Mouse (Mus musculus): ENCODE data around the gene Pcnt.

Pcnt gene

DNA sequence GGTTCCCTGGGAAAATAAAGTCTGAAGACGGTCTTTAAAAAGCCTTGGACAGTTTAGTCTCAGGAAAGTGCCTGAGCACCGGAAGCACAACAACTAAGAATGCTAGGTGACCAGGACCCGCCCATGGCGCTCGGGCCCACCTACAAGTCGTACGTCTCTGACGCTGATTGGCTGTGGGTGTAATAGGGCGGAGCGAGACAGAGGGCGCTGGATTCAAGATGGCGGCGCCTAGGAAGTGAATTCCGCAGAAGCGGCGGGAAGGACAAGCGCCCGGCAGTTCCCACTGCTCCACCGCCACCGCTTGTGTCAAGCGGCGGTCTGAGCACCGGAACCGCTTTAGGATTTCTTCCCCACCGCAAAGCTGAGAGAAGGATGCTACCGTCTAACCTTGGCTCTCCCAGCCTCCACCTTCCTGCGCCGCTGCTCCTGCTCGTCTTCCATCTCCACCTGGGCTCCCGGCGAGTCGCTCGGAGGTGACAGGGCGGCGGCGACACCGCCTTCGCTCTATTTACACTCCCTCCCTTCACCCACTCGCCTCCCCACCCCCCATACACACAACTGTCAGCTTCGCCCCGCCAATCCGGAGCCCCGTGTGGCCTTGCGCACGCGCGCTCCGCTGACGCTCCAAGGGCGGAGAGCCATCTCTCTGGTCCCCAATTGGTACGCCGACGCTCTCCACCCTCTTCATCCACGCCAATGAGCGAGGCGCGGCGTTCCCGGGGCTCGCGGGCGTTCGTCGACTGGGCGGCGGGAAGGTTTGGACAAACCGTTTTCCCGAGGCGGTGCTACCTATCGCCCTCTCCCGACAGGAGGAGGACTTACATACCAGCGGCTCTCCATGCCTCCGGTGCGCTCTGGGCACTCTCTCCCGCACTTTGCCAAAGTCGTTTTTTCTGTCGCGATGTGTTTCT, at the start of gene Pcnt:
Pcnt (minus strand) TSS at position 609 of the 911 bp plus-strand sequence.
- DNase-seq = peak; percentile 98

DNA sequence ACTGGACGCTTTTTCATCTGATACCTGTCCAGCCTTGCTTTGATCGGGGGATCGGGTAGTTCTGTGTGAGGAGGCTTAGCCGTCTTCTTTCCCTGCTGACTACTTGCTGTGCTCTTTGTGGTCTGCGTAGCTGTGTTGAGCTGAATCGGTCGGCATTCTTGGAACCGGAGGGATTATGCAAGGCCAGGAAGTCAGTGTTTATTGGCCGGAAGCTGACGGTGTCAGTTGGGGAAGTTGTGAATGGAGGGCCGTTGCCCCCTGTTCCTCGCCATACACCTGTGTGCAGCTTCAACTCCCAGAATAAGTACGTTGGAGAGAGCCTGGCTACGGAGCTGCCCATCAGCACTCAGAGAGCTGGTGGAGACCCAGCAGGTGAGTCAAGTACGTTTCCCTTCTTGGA, 46.6 kb upstream of the Pcnt start:
- no peak for DNase-seq

DNA sequence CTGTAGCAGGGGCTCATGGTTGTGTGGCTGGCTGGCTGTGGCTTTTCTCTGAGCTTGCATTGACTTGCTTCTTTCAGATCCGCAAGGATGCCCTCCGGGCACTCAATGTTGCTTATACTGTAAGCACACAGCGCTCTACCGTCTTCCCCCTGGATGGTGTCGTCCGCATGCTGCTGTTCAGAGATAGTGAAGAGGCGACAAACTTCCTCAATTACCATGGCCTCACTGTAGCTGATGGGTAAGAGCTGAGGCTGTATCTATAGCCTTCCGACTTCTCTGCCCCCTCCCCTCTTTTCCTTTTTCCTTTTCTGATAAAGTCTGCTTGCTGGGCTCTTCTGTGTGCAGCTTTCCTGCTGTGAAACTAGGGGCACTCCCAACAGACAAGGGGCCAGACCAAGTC, 45.7 kb upstream of the Pcnt start:
- no peak for DNase-seq

DNA sequence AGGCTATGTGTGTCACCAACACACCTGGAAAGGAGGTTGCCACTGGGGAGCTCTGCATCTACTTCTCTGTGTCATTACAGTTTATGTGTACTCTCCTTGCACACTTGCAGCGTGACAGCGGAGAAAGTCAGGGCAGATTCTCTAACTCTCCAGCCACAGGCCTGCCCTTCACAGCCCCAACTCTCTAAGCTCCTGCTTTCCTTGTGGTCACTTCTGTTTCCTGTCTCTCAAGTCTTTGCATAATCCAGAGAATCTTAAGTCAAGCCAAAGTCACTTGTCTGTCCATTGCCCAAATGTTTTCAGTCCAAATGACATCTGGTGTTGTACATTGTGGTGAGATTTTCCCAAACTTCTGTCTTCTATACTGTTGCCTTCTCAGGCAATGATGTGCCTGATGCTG, 43.7 kb upstream of the Pcnt start:
- DNase-seq = no peak

DNA sequence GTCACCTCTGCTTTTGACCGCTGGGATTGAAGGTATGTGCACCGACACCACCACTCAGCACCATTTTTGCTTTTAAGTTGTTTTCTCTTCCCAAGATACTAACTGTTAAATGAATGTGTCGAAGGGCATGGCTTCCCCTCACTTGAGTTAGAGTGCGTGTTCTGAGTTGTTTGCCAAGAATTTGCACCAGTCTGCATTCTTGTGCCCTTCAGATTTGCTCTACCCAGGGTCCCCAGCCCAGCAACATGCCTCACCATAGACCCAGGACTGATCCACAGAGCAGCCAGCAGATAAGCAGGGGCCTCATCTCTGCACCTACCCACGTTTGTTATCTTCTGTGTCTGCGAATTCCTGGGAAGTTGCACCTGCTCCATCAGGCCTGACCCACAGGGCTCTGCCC, 38.9 kb upstream of the Pcnt start:
- no peak for DNase-seq

DNA sequence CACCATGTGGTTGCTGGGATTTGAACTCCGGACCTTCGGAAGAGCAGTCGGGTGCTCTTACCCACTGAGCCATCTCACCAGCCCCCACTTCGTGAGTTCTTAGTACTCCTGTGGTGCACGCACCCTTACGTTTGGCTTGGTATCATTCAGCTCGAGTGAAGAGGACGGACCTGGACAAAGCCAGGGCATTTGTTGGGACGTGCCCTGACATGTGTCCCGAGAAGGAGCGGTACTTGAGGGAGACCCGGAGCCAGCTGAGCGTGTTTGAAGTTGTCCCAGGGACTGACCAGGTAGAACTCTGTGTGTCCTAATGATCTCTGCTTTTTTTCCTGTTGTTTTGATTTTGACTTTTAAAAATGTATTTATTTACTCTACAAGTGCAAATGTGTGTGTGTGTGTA, 38.3 kb upstream of the Pcnt start:
- no peak for DNase-seq

DNA sequence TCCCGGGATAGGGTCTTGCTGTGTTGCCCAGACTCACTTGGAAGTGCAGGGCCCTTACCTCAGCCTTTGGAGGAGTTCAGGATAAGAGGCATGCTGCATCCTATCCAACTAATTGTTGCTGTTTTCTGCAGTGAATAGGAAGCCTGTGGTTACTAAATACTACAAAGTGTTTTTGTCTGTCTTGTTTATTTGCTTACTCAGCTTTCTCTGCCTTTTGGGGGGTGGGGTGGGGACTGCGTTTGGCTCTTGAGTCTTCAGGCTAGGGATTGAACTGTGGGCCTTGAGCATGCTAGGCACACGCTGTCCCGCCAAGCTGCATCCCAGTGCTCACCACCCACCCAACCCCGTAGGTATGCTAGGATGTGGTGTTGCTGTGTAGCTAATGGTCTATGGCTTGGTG, 31.2 kb upstream of the Pcnt start:
- no peak for DNase-seq

DNA sequence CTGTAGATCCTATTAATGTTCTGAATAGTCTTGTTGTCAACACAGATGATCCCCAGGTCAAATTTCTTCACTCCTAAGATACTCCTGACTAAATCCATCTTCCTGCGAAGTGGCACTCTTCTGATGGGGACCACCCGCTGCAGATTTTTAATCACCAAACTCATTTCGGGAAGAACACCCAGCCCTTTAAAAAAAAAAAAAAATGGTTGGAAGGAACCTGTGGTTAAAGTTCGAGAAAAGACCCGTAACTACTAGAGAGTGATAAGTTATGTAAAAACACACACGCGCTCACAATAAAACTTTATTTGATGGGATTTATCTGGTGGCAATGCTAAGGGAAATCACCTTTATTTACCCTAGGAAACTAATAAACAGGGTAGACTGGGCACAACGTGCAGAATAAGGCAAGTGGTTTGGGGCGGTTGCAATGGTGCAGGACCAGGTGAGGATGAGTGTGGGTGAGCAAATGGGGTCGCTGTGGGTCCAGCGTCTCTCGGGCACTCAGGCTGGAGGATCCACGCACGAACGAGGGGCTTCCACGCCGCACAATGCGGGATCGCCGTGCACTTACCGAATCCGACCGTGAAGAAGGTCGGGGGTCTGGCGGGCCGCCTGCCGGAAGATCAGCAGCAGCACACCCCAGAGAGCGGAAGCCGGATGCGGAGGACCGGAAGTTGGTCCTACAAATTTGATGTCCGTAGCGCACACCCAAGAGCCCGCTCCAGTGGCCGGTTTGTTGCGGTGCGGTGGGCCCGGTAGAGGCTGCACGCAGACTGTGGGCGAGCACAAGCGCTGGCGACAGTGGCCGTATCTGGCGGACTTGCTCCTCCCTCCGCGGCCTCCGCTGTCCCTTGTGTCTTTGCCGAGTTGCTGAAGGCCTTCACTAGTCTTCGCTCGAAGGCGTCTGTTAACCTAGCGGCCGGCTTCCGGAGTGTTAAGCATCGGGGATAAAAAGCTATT, 25.9 kb upstream of the Pcnt start, which contains the start of the genes Mcm3ap and Ybey:
Mcm3ap (plus strand) TSS at position 725 of the 960 bp plus-strand sequence.
Ybey (minus strand) TSS at position 912 of the 960 bp plus-strand sequence.
- DNase-seq = peak; percentile 86

DNA sequence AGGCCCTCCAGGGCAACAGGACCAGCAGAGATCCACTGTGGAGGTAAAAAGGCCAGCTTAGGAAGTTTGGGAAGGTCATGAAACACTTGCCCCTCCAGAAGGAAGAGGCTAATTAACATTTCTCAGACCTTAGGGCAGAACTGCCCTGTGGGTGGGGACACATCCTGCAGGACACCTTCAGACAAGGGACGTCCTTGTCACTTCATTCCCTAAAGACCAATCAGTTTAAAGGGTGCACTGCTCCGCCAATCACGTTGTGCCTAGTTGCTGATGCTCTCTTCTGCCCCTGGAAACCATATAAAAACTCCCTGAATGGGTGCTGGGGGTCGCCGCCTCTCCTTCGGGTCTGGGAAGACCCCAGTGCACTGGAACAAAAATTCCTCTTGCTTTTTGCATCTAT, 20.1 kb upstream of the Pcnt start:
- DNase-seq = no peak

DNA sequence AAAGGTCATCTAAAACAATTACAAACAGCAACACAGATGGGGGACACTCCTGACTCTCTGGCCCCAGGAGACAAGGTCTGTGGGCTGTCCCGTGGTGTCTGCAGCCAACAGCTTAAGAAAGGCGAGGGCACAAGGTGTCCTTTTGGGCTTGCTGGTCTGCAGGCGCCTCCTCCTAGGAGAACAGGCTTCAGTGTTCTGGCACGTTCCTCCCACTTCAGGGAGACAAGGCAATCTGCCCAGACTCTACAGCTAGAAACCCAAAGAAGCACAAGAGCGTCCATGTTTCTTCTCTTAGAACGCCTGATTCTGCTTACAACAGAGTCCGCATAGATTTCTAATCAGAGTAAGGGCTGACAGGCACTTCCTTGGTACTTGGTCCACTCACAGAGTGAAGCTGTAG, 19.7 kb upstream of the Pcnt start:
- DNase-seq = no peak

DNA sequence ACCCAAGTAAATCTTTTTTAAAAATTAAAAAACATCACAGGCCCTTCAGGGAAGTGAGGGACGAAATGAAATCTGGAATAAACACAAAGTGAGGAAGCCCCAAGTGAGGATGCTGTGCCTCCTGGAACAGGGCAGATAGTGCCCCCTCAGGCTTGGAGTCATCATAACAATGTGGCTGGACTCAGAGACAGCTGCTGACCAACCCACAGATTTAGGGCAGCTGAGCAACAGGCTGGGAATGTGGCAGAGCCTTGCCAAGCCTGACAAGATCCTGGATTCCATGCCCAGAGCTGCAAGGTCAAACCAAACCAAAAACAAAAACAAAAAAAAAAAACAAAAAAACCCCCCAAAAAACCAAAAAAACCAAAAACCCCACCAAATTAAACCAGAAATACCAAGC, 18.7 kb upstream of the Pcnt start:
- DNase-seq = no peak

DNA sequence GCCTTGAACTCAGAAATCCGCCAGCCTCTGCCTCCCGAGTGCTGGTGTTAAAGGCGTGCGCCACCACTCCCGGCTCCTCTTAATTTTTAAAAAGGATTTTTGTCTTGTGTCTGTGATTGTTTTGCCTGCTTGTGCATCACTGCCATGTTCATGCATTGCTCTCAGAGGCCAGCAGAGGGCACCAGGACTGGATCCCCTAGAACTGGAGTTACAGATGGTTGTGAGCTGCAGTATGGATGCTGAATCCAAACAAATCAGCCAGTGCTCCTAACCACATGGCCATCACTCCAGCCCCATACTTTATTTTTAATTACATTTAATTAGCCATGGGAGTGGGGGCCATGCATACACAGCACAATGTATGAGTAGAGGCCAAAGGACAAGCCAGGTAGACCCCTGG, 12.7 kb upstream of the Pcnt start:
- DNase-seq = no peak

DNA sequence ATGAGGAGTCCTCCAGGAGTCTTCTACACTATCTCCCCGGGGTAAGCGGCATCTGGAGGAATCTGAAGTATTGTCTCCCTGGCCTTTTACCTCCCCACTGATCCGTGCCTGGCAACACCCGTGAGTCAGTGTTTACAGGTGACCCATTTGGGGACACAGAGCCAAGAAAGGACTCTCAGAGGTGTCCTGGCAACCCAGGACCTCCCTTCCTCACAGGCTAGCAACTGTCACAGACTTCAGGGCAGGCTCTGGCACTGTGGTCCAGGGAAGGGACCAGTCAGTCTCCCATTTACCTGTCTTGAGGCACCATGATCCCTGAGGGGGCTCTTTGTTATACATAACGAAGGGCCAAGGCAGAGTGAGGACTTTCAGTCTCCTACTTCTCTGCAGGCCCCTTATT, 6.3 kb upstream of the Pcnt start, which contains the start of gene 2610028H24Rik:
2610028H24Rik (plus strand) TSS at position 231 of the 400 bp plus-strand sequence.
- DNase-seq = no peak

DNA sequence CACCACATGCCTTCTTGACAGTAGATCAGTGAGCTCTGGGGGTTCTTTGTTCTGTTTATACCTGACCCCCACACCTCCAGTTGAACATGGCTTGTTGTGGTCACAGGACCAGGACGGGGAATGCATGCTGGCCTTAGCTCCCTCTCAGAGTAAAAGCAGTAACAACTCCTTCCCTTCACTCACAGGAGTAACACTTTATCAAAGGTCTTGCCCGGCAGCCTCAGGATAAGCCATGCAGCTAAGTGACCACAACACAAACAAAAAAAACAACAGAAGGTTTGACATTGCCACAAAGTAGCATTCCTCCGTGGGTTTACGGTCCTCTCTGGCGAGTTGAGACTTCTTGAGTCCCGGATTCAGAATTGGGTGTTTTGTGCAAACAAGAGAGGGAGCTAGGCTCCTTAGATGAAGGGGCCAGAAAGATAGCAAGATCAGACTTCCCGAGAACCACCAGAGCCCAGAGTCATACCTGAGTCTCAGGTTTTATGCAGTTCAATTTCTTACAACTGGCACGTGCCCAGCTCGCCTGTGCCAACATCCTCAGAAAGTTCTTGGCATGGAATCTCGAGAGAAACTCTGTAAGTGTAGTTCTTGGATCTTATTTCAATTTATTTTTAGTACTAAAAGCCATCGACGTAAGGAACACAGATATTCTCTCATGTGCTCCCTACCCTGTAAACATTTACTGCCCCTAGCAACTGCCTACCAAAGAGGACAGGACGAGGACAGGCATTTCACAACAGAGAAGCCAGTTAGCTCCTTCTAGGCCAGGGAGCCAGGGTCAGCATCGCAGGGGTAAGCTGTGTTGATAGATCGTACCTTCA, 5.0 kb upstream of the Pcnt start:
- DNase-seq = no peak

DNA sequence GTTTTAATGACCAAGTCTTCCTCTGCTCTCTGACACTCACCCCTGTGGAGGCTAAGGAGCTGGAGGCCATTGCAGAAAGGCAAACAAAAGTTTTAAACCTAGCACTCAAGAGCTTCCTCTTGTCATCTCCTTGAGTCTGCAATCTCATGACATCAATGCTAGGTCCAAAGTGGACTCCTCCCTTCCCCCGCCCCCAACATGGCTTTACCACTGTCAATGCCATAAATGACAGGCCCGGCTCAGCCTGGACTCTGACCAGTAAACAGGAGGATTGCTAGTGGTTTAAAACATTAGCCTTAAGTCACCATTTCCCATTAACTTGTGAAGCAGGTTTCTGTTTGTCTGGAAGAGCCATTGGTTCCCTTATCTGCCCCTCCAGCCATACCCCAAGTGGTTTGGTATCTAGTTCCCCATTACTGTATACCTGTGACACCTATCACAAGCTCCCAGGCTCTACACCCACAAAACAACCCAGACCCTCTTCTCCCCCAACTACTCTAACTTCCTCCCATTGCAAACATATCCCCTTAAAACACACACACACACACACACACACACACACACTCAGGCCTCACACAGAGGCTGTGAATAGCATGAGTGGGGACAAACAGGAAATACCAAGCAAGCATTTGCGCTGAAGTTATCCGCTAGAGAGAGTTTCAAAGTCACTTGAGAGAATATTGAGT, 3.6 kb upstream of the Pcnt start:
- DNase-seq = no peak

DNA sequence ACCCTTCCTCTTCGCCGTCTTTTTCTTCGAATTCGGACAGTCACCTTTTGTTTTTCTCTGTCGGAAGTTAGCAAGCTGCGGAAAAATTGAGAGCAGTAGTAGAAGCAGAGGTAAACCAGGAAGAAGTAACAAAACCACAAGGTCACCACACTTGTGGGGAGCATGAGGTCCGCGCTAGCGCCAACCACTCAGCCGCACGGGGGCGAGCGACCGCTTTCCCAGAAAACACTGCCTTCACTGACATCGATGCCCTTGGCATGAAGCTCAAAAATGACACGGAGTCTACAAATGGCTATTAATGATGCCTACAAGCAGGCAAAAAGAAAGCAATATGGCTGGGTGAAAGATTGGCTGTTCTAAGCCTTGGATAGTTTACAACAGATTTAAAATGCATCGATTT, 2.3 kb downstream of the Pcnt start, which contains the start of gene AC141477.1:
AC141477.1 (minus strand) TSS at position 164 of the 400 bp plus-strand sequence.
- DNase-seq = no peak

DNA sequence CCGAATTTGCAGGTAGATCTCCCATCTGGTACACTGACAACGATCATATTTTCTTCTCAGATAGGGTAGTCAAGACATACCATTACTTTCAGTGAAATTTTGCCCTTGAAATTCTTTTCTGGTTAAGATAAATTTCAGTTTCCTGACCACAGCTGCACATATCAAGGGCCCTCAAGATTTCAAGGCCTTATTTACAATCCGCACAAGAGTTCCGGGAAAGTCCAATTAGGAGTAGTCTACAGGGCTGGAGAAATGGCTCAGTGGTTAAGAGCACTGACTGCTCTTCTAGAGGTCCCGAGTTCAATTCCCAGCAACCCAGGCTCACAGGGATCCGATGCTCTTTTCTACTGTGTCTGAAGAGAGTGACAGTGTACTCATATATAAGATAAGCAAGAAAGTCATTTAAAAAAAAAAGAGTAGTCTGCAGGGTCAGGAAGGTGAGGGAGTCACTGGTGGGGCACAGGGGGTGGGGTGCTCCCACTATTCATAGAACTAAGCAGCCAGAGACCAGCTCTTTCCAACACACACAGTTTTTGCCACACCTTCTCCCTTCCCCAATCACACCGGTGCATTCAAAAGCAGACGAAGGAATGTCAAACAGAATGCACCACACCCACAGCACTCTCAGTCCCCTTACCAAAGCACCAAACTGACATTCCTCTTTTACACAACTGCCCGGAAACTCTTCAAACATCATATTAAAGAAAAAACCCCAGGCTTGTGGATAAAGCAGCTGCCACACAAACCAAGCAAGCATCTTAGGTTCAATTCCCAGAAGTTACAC, 3.3 kb downstream of the Pcnt start:
- DNase-seq = no peak

DNA sequence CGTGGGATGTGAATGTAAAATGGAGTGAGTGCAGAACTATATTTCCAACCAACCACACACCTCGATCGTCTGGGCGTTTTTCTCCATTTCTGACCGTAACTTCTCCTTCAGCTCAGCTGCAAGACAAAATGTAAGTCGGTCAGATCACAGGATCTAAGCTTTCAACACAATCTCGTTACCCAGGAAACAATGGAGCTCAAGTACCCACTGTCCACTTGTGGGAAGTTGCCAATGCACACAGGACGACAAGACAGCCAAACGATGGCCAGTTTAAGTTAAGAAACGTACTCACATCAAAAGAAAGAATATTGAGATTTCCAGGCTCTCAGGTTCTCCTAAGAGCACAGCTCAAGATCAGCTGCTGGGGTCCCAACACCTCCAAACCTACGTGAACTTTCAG, 8.7 kb downstream of the Pcnt start:
- DNase-seq = no peak

DNA sequence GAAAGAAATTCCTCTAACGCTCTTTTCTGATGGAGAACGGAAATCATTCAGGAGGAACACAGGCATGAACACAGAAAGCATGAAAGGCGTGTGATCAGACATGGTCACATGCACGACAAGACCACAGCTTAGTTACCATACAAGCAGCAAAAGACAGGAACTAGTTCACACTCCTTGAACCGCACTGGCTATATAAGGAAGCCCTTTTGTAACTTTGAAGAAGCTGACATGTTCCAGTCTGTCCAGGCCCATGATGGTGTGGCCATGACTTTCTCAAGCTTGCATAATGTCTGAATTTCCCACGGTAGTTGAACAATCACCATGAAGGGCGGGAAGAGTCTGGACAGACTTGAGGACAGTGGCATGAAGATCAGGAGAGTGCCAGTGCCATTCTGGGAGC, 16.9 kb downstream of the Pcnt start:
- no peak for DNase-seq

DNA sequence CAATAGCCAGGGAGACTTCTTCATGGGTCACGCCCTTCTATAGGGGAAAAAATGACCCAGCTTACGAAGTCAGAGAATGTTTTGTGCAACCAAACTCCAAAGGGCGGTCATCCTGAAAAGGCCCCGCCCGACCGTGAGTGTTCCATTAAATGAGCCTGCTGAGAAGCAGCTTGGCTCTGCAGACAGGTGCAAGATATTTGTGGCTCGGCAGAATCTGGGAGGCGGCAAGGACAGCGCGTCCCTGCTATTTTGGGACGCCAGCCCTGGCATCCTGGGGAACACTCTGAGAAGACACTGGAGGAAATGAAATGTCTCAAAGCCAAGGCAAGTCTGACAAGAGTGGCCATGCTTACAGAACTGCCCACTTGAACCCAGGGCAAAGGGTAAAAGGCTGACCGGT, 25.8 kb downstream of the Pcnt start:
- DNase-seq = peak; percentile 85

DNA sequence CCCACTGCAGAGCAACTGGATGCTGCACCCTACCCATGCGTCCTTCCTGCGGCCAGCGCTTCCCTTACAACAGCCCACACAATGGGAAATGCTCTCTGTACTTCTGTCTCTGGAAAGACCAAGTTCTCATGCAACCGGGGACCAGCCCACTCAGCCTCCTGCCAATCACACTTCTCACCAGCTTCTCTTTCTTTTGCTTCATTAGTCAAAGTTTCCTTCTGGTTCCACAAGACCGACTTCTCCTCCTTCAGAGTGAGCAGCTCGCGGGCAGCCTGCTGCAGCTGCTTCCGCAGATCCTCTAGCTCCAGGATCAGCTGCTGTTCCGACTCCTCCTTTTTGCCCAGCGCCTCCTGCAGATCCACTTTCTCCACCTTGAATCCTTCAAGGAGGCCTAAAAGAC, 34.1 kb downstream of the Pcnt start:
- no peak for DNase-seq

Measured in cerebellum, adult 11-12 months (tissue).